Mouse (Mus musculus) stomach, postnatal 0 days (tissue): ENCODE measurements around the gene Tmem184b. TPM values are rescaled to one million over a fixed set of nuclear protein-coding genes. Genes with fewer than 3 reads are reported as not detected.

Experiments
- ATAC-seq: fragments of 200-750 bp; cut with Nextera tagmentation; 2 replicates; pipeline ENCODE4 v1.8.0; 2017; ENCODE audit not compliant: low FRiP score, low TSS enrichment
- DNase-seq: peaks from one replicate; pipeline ENCODE4 v3.0.0-alpha.2; 2016; ENCODE audit warnings: low spot score
- H3K27ac ChIP-seq: fragments of 300-500 bp; sonication (generic); replicated peaks from 2 replicates; pipeline ENCODE4 v1.5.1; 2014; ENCODE audit warnings: mild to moderate bottlenecking, control low read depth
- H3K27me3 ChIP-seq: fragments of 300-500 bp; sonication (generic); 2 replicates; pipeline ENCODE4 v1.6.1; 2014; ENCODE audit warnings: low read length; ENCODE audit not compliant: control insufficient read depth, insufficient read depth
- H3K36me3 ChIP-seq: fragments of 300-500 bp; sonication (generic); 2 replicates; pipeline ENCODE4 v1.6.1; 2014; ENCODE audit warnings: low read length, mixed read lengths; ENCODE audit not compliant: control insufficient read depth, insufficient read depth
- H3K4me1 ChIP-seq: fragments of 300-500 bp; sonication (generic); replicated peaks from 2 replicates; pipeline ENCODE4 v1.6.1; 2014; ENCODE audit warnings: antibody characterized with exemption; ENCODE audit not compliant: control insufficient read depth, insufficient read depth
- H3K4me2 ChIP-seq: fragments of 300-500 bp; sonication (generic); replicated peaks from 2 replicates; pipeline ENCODE4 v1.6.1; 2014; ENCODE audit warnings: low read depth, mild to moderate bottlenecking, control low read depth, moderate library complexity
- H3K4me3 ChIP-seq: fragments of 300-500 bp; sonication (generic); 2 replicates; pipeline ENCODE4 v1.5.1; 2014; ENCODE audit warnings: low read depth, low read length, control low read depth
- H3K9ac ChIP-seq: fragments of 300-500 bp; sonication (generic); 2 replicates; pipeline ENCODE4 v1.6.1; 2014; ENCODE audit warnings: mild to moderate bottlenecking, low read length, control low read depth, mixed read lengths
- H3K9me3 ChIP-seq: fragments of 300-500 bp; sonication (generic); 2 replicates; pipeline ENCODE4 v1.6.1; 2016; ENCODE audit warnings: low read length; ENCODE audit not compliant: control insufficient read depth
- CTCF ChIP-seq: IDR thresholded peaks from 2 replicates; pipeline ENCODE4 v1.5.1; 2016; ENCODE audit warnings: antibody characterized with exemption, low read depth, mild to moderate bottlenecking, moderate library complexity
- EP300 ChIP-seq: optimal IDR thresholded peaks from 2 replicates; pipeline ENCODE3; 2016; ENCODE audit warnings: antibody characterized with exemption
- WGBS: fragments of 180-500 bp; shearing (Covaris S2); extraction: QIAGEN DNeasy Blood & Tissue Kit; methylation state at CpG from one replicate; pipeline ENCODE4 v1.1.7; 2014; 5-methylcytosine and 5-hydroxymethylcytosine counted together
- polyA plus RNA-seq: library from polyadenylated mRNA; unstranded; fragments of >200 nt; fragmentation: Nextera tagmentation; extraction: Ambion mirVana; gene quantifications from 2 replicates; pipeline ENCODE4 v1.2.1, GENCODE M21; 2015

Gene Tmem184b
- polyA plus RNA-seq, 1 experiment from 2014 or later: 21.2 TPM

DNA sequence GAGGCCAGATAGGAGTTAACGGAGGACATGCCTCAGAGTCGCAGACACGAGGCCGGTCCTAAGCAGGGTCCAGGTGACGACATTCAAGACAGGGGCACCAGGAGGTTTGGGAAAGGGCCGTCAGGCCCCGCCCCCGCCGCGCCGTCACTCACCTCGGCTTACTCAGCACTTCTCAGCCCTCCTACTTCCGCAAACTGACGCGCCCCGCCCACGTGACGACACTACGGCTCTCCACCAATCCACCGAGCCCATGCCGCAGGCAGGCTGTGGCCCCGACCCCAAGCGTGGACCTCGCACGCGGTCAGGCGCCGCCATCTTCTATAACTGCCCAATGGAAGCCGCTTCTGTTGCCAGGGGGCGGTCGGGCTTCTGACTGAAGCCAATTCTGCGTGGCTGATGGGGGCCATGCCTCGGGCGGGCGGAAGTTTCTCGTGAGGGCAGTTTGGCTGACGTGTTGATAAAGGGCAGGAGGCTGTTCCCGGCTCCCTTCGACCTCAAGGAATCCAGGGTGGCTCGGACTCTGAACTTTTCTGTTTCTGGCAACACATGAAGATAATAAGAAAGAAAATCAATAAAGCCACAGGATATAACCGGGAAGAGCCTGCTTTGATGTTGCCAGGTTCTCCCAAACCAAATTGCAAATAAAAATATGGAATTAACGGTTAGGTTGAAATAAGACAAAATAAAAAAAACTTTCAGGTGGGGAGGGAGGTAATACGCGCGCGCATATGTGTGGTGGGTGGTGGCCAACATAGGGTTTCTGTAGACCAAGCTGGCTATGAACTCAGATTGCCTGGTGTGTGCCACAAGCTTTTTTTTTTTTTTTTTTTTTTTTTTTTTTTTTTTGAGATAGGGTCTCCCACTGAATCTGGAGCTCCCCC lies 75.1 kb downstream of the Tmem184b start, which contains the start of gene Pla2g6:
Pla2g6 (minus strand) TSS at position 333 of the 881 bp plus-strand sequence.
- DNase-seq (peak; percentile 100), ATAC-seq (peak; percentile 92)
- H3K27ac ChIP-seq: peak within 1 kb of the TSS; percentile 97
- peaks cover 9% of the 10 kb centered on the region for H3K4me1 ChIP-seq
- H3K4me3 ChIP-seq: peak within 1 kb of the TSS; percentile 53
- no peaks in the 10 kb centered on the region for H3K9me3 ChIP-seq
- H3K27me3 ChIP-seq: no peaks in the 10 kb centered on the region
- WGBS: 2% methylated on average over 46 of the region's 46 CpGs
- TF ChIP-seq CTCF (peak; percentile 38; the same call in 1 of the 2 replicates), EP300 (peak; percentile 23)
- no peaks in the 10 kb centered on the region for H3K36me3 ChIP-seq
- H3K4me2 ChIP-seq: peak within 1 kb of the TSS; percentile 86
- peak within 1 kb of the TSS; percentile 75 for H3K9ac ChIP-seq

DNA sequence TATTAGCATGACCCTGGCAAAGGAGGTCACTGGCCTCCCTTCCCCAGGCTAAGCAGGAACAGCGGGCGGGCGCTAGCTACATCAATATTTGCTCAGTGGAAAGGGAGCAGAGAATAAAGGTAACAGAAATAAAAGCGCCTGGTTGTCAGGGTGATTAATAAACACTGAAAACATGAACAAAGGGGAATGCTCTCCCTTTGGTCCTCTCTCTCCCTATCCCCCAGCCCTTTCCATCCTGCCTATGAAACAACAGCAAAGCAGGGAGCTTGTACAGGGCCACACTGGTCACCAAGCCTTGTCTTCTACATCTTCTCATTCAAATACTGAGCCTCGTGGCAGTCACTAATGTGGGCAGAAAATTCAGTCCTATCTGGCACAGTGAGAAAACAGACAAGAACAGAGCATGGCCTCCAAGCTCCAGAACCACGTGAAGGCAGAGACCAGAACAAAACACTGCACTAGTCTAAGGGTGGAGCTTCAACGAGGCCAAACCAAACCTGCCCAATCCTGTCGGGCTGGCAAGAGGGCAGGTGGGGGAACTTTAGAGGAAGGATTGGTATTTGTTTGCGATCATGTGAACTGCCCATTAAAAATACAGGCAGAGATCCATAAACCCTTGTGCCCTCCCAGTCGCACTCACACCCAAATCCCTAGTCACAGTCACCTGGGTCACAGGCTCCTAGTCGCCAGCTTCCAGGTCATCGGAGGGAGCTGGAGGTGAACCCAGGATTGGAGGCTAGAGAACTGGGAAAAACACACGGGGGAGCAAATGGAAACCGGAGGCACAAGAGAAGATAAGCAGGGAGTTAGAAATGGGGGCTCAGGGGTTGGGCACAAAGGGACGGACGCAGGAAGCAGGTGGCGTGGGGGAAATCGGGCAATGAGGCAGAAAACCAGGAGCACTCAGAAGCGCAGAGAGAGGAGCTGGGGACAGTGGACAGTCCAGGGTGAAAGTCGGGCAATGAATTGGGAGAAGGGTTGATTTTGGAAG lies 76.1 kb downstream of the Tmem184b start:
- Histone ChIP-seq H3K4me3 (peak overlapping the region; percentile 53), H3K27me3 (no peaks in the 10 kb centered on the region), H3K4me2 (peak overlapping the region; percentile 86), H3K36me3 (no peaks in the 10 kb centered on the region), H3K9ac (peak overlapping the region; percentile 75), H3K27ac (peak overlapping the region; percentile 97), H3K9me3 (no peaks in the 10 kb centered on the region), H3K4me1 (peaks cover 14% of the 10 kb centered on the region)
- ATAC-seq: peak; percentile 76
- TF ChIP-seq EP300 (peak; percentile 47), CTCF (no peak)
- WGBS: 12% methylated on average over 20 of the region's 20 CpGs
- peak; percentile 82 for DNase-seq

DNA sequence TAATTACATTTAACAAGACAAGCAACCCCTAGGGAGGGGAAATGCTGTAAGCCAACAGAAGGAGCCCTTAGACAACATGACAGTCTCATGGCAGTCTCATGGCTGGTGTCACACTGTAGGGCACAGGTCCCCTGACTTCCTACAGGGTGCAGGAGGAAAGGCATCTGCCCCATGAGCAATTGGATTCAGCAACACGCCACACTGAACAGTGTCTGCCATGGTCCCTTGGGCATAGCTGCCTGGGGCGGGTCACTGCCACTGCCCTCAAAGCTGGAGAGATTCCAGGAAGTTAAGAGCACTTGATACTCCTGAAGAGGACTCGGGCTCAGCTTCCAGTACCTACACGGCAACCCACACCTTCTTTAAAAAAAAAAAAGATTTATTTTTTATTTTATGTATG lies 77.1 kb downstream of the Tmem184b start:
- H3K9ac ChIP-seq: no peak overlapping the region
- H3K4me2 ChIP-seq: no peak overlapping the region
- no peak for TF ChIP-seq EP300
- no peak for TF ChIP-seq CTCF
- ATAC-seq (no peak), DNase-seq (peak; percentile 50)
- 49% methylated on average over 4 of the region's 4 CpGs for WGBS
- no peaks in the 10 kb centered on the region for H3K36me3 ChIP-seq
- H3K9me3 ChIP-seq: no peaks in the 10 kb centered on the region
- H3K27me3 ChIP-seq: no peaks in the 10 kb centered on the region
- no peak overlapping the region for H3K4me3 ChIP-seq
- H3K27ac ChIP-seq: peak overlapping the region; percentile 97
- peaks cover 14% of the 10 kb centered on the region for H3K4me1 ChIP-seq

DNA sequence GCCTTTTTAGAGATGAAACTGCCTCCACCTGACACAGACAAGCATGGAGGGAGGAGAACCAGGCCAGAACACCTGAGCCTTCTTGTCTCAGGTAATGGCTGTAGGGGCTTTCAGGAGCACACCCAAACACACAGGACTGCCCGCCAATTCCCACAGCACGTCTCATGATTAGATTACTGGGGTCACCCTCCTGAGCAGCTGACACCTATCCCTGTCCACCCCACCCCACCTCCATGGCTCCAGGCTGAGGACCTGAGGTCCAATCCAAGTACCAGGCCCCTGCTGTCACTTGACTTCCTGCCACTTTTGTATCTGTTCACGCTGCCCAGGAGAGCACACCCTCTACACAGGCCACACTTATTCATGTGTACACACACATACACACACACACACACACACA lies 77.6 kb downstream of the Tmem184b start:
- Histone ChIP-seq H3K9ac (no peak overlapping the region), H3K4me3 (no peak overlapping the region), H3K4me2 (no peak overlapping the region), H3K27ac (peak overlapping the region; percentile 97), H3K36me3 (no peaks in the 10 kb centered on the region), H3K4me1 (peaks cover 14% of the 10 kb centered on the region), H3K9me3 (no peaks in the 10 kb centered on the region), H3K27me3 (no peaks in the 10 kb centered on the region)
- TF ChIP-seq EP300 (no peak), CTCF (no peak)
- 72% methylated on average over 3 of the region's 3 CpGs for WGBS
- DNase-seq (peak; percentile 39), ATAC-seq (no peak)

DNA sequence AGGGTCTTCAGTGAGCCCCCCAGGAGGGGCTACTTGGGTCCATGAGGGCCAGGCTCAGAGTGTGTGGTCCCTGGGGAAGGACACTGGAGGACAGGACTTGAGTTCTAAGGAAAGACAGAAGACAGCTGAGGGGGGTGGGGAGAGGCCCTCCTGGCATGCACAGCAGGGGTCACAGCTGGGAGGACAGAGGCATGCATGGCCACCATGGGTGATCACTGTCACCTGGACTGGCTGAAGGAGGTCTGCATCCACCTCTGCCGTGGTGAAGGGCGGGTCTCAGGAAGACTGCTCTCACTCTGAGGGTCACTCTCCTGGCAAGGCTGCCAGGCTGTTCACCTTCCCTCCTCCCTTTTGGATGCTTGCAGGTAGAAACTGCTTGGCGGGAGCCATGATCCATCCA lies 79.0 kb downstream of the Tmem184b start:
- ATAC-seq: no peak
- peaks cover 14% of the 10 kb centered on the region for H3K4me1 ChIP-seq
- H3K9ac ChIP-seq: no peak overlapping the region
- TF ChIP-seq EP300 (no peak), CTCF (no peak)
- H3K27ac ChIP-seq: peak overlapping the region; percentile 84
- H3K4me3 ChIP-seq: no peak overlapping the region
- H3K4me2 ChIP-seq: no peak overlapping the region
- no peaks in the 10 kb centered on the region for H3K27me3 ChIP-seq
- no peaks in the 10 kb centered on the region for H3K36me3 ChIP-seq
- no peaks in the 10 kb centered on the region for H3K9me3 ChIP-seq
- 73% methylated on average over 3 of the region's 3 CpGs for WGBS
- DNase-seq: no peak
